Mouse (Mus musculus) T-cell, adult 2 months (primary cell): ENCODE measurements around the gene 3110040N11Rik.

Experiments used
- DNase-seq: peaks from one replicate; pipeline ENCODE4 v3.0.0; 2022; ENCODE audit warnings: low spot score

The 3110040N11Rik gene

GRCm38 (mm10) chr7:81738720-81739385, 50.4 kb downstream of the 3110040N11Rik start:
- no peak for DNase-seq

- no peak for DNase-seq
Measured at GRCm38 (mm10) chr7:81735300-81736048, 53.8 kb downstream of the 3110040N11Rik start.

- DNase-seq: no peak
Measured at GRCm38 (mm10) chr7:81732183-81733089, 56.8 kb downstream of the 3110040N11Rik start.
